In genomic region chr1:101285416-101285815, GRCm38 (mm10) we compare ENCODE assay signal across 28 mouse cellular contexts.
"Had no signal": no experiment of that assay in that cellular context is flagged by ENCODE, and none has a peak within 500 bp of the region (broad histone marks: within the 10 kb centered on the region; RNA-seq: fewer than 3 reads in every experiment).

No protein-coding gene starts in this region.

- H3K27me3 ChIP-seq: embryonic facial prominence, embryonic 12.5 days; embryonic facial prominence, embryonic 13.5 days; embryonic facial prominence, embryonic 15.5 days; forebrain, embryonic 12.5 days; forebrain, embryonic 13.5 days; forebrain, embryonic 15.5 days had no signal

- H3K4me3 ChIP-seq: embryonic facial prominence, embryonic 10.5 days; embryonic facial prominence, embryonic 12.5 days; embryonic facial prominence, embryonic 13.5 days; embryonic facial prominence, embryonic 15.5 days; erythroblast, embryonic 14.5 days; forebrain, embryonic 10.5 days; forebrain, embryonic 12.5 days; forebrain, embryonic 13.5 days; forebrain, embryonic 15.5 days; gastrocnemius, adult 2 months had no signal

- H3K4me2 ChIP-seq: embryonic facial prominence, embryonic 12.5 days; embryonic facial prominence, embryonic 13.5 days; embryonic facial prominence, embryonic 15.5 days; forebrain, embryonic 12.5 days; forebrain, embryonic 13.5 days; forebrain, embryonic 15.5 days had no signal

- ATAC-seq: forebrain, embryonic 13.5 days; forebrain, embryonic 14.5 days; forebrain, embryonic 15.5 days; forebrain, embryonic 16.5 days; forebrain, postnatal 0 days had no signal

- H3K4me1 ChIP-seq: embryonic facial prominence, embryonic 10.5 days; embryonic facial prominence, embryonic 12.5 days; embryonic facial prominence, embryonic 13.5 days; embryonic facial prominence, embryonic 15.5 days; forebrain, embryonic 10.5 days; forebrain, embryonic 12.5 days; forebrain, embryonic 13.5 days; forebrain, embryonic 15.5 days had no signal

- H3K9ac ChIP-seq: embryonic facial prominence, embryonic 12.5 days; embryonic facial prominence, embryonic 13.5 days; embryonic facial prominence, embryonic 15.5 days; forebrain, embryonic 12.5 days; forebrain, embryonic 13.5 days; forebrain, embryonic 15.5 days; forebrain, postnatal 0 days had no signal

- DNase-seq: cerebellum, adult 2 months; cerebellum, adult 8-10 months; cerebellum, adult 9-10 months; cerebellum, adult 9-11 months; cerebellum, postnatal 10 days; cerebellum, postnatal 14 days; cerebellum, postnatal 25 days; cerebellum, postnatal 36 days; embryo, embryonic 11 days; forebrain, postnatal 0 days; gastrocnemius, adult 2 months; gastrocnemius, postnatal 10 days; gastrocnemius, postnatal 14 days; gastrocnemius, postnatal 25 days; gastrocnemius, postnatal 36 days; heart, adult 11 months; heart, adult 18-20 months had no signal

- H3K27ac ChIP-seq: embryonic facial prominence, embryonic 10.5 days; embryonic facial prominence, embryonic 12.5 days; embryonic facial prominence, embryonic 13.5 days; embryonic facial prominence, embryonic 15.5 days; forebrain, embryonic 10.5 days; forebrain, embryonic 12.5 days; forebrain, embryonic 13.5 days; forebrain, embryonic 15.5 days; gastrocnemius, adult 2 months had no signal

- H3K9me3 ChIP-seq: embryonic facial prominence, embryonic 10.5 days; embryonic facial prominence, embryonic 12.5 days; embryonic facial prominence, embryonic 13.5 days; embryonic facial prominence, embryonic 15.5 days; forebrain, embryonic 10.5 days; forebrain, embryonic 12.5 days; forebrain, embryonic 13.5 days; forebrain, embryonic 15.5 days had no signal

- H3K36me3 ChIP-seq: embryonic facial prominence, embryonic 10.5 days; embryonic facial prominence, embryonic 12.5 days; embryonic facial prominence, embryonic 13.5 days; embryonic facial prominence, embryonic 15.5 days; forebrain, embryonic 10.5 days; forebrain, embryonic 12.5 days; forebrain, embryonic 15.5 days had no signal
